Mouse (Mus musculus): ENCODE results near the gene Six5. TPM values are rescaled to one million over a fixed set of nuclear protein-coding genes. Genes with fewer than 3 reads are reported as not detected.

Gene Six5
- total and polyA plus RNA-seq, 3 experiments: 3.0 to 7.7 TPM; not detected in 1

DNA sequence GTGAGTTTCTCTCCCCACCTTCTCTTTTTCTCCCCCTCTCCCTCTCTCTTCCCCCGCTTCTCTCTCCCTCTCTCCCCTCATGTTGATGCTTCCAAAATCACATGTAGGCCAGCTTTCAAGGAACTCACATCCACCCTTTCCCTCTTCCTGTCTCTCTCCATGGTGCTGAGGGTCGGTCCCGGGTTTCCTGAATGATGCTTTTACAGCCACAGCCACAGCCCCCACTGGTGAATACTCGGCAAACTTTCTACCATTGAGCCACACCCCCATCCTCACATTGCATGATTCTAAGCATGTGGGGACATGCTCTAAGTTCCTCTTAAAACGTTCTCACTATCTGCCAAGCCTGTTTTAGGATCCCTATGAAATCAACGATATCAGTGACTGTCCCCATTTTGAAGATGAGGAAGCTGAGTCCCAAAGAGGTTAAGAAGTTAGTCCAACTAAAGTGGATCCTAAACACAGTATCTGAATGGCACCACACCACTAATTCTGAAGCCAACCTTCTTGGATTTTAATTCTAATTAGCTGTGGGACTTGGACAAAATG lies 53.2 kb downstream of the Six5 start (continued):
- TF ChIP-seq JUND (IDR thresholded peaks at IDR 0.05; ENCODE audit: low read depth, low read length): no peak

Other genes with a start within 250 kb of the Six5 start
- gene Pglyrp1, start 223.3 kb upstream of the Six5 start, total RNA-seq (2012; rRNA removed): not detected in 2 replicates
- gene Pglyrp1, start 223.3 kb upstream of the Six5 start, polyA plus RNA-seq (2012; ENCODE audit: insufficient read depth in 1 of 2, insufficient read length in 2 of 2, low read depth in 1 of 2, low replicate concordance in 2 of 2, missing spikeins in 1 of 2): under 1 TPM in 1 of 2 experiments, not detected in 1; 0.33 TPM
- 19.7 TPM in 2 replicates for gene Ccdc61, start 184.2 kb upstream of the Six5 start, total RNA-seq (2012; rRNA removed)
- 10 to 100 TPM in 1 of 2 experiments, not detected in 1; 69.8 TPM for gene Ccdc61, start 184.2 kb upstream of the Six5 start, polyA plus RNA-seq (2012; ENCODE audit: insufficient read depth in 1 of 2, insufficient read length in 2 of 2, low read depth in 1 of 2, low replicate concordance in 2 of 2, missing spikeins in 1 of 2)
- gene Nova2, start 168.7 kb upstream of the Six5 start, total RNA-seq (2012; rRNA removed): 0.03 and 0.04 TPM in 2 replicates
- under 1 TPM in 1 of 2 experiments, not detected in 1; 0.22 TPM for gene Nova2, start 168.7 kb upstream of the Six5 start, polyA plus RNA-seq (2012; ENCODE audit: insufficient read depth in 1 of 2, insufficient read length in 2 of 2, low read depth in 1 of 2, low replicate concordance in 2 of 2, missing spikeins in 1 of 2)
- gene Nanos2, start 107.2 kb upstream of the Six5 start, total RNA-seq (2012; rRNA removed): not detected in 2 replicates
- not detected for gene Nanos2, start 107.2 kb upstream of the Six5 start, polyA plus RNA-seq (2012; ENCODE audit: insufficient read depth in 1 of 2, insufficient read length in 2 of 2, low read depth in 1 of 2, low replicate concordance in 2 of 2, missing spikeins in 1 of 2)
- 0.95 and 1.2 TPM in 2 replicates for gene Mypop, start 103.3 kb upstream of the Six5 start, total RNA-seq (2012; rRNA removed)
- gene Mypop, start 103.3 kb upstream of the Six5 start, polyA plus RNA-seq (2012; ENCODE audit: insufficient read depth in 1 of 2, insufficient read length in 2 of 2, low read depth in 1 of 2, low replicate concordance in 2 of 2, missing spikeins in 1 of 2): 1 to 10 TPM in 1 of 2 experiments, not detected in 1; 6.5 TPM
- gene Irf2bp1, start 90.5 kb upstream of the Six5 start, total RNA-seq (2012; rRNA removed): 27.8 and 33.1 TPM in 2 replicates
- 10 to 100 TPM in 1 of 2 experiments, not detected in 1; 41.1 TPM for gene Irf2bp1, start 90.5 kb upstream of the Six5 start, polyA plus RNA-seq (2012; ENCODE audit: insufficient read depth in 1 of 2, insufficient read length in 2 of 2, low read depth in 1 of 2, low replicate concordance in 2 of 2, missing spikeins in 1 of 2)
- gene Foxa3, start 71.1 kb upstream of the Six5 start, total RNA-seq (2012; rRNA removed): not detected in 2 replicates
- not detected for gene Foxa3, start 71.1 kb upstream of the Six5 start, polyA plus RNA-seq (2012; ENCODE audit: insufficient read depth in 1 of 2, insufficient read length in 2 of 2, low read depth in 1 of 2, low replicate concordance in 2 of 2, missing spikeins in 1 of 2)
- 108 and 122 TPM in 2 replicates for gene Sympk, start 70.2 kb upstream of the Six5 start, total RNA-seq (2012; rRNA removed)
- gene Sympk, start 70.2 kb upstream of the Six5 start, polyA plus RNA-seq (2012; ENCODE audit: insufficient read depth in 1 of 2, insufficient read length in 2 of 2, low read depth in 1 of 2, low replicate concordance in 2 of 2, missing spikeins in 1 of 2): 100 to 1,000 TPM in 1 of 2 experiments, not detected in 1; 226 TPM
- 0.16 and 0.23 TPM in 2 replicates for gene Rsph6a, start 39.9 kb upstream of the Six5 start, total RNA-seq (2012; rRNA removed)
- under 1 TPM in 1 of 2 experiments, not detected in 1; 0.04 TPM for gene Rsph6a, start 39.9 kb upstream of the Six5 start, polyA plus RNA-seq (2012; ENCODE audit: insufficient read depth in 1 of 2, insufficient read length in 2 of 2, low read depth in 1 of 2, low replicate concordance in 2 of 2, missing spikeins in 1 of 2)
- 18.3 and 19.4 TPM in 2 replicates for gene Dmwd, start 18.4 kb upstream of the Six5 start, total RNA-seq (2012; rRNA removed)
- 10 to 100 TPM; 51.5 to 70.3 TPM for gene Dmwd, start 18.4 kb upstream of the Six5 start, polyA plus RNA-seq (2012; ENCODE audit: insufficient read depth in 1 of 2, insufficient read length in 2 of 2, low read depth in 1 of 2, low replicate concordance in 2 of 2, missing spikeins in 1 of 2)
- gene Dmpk, start 10.7 kb upstream of the Six5 start, total RNA-seq (2012; rRNA removed): 4.1 and 5.4 TPM in 2 replicates
- 10 to 100 TPM in 1 of 2 experiments, not detected in 1; 29.3 TPM for gene Dmpk, start 10.7 kb upstream of the Six5 start, polyA plus RNA-seq (2012; ENCODE audit: insufficient read depth in 1 of 2, insufficient read length in 2 of 2, low read depth in 1 of 2, low replicate concordance in 2 of 2, missing spikeins in 1 of 2)
- not detected in 2 replicates for gene Gm4969, start 23.8 kb downstream of the Six5 start, total RNA-seq (2012; rRNA removed)
- gene Gm4969, start 23.8 kb downstream of the Six5 start, polyA plus RNA-seq (2012; ENCODE audit: insufficient read depth in 1 of 2, insufficient read length in 2 of 2, low read depth in 1 of 2, low replicate concordance in 2 of 2, missing spikeins in 1 of 2): not detected
- 11.5 and 13.7 TPM in 2 replicates for gene Fbxo46, start 25.3 kb downstream of the Six5 start, total RNA-seq (2012; rRNA removed)
- 10 to 100 TPM in 1 of 2 experiments, not detected in 1; 10.1 TPM for gene Fbxo46, start 25.3 kb downstream of the Six5 start, polyA plus RNA-seq (2012; ENCODE audit: insufficient read depth in 1 of 2, insufficient read length in 2 of 2, low read depth in 1 of 2, low replicate concordance in 2 of 2, missing spikeins in 1 of 2)
- gene Qpctl, start 54.7 kb downstream of the Six5 start, total RNA-seq (2012; rRNA removed): 3.1 and 3.4 TPM in 2 replicates
- gene Qpctl, start 54.7 kb downstream of the Six5 start, polyA plus RNA-seq (2012; ENCODE audit: insufficient read depth in 1 of 2, insufficient read length in 2 of 2, low read depth in 1 of 2, low replicate concordance in 2 of 2, missing spikeins in 1 of 2): 1 to 10 TPM in 1 of 2 experiments, not detected in 1; 6.5 TPM
- gene Snrpd2, start 55.1 kb downstream of the Six5 start, total RNA-seq (2012; rRNA removed): 333 and 345 TPM in 2 replicates
- gene Snrpd2, start 55.1 kb downstream of the Six5 start, polyA plus RNA-seq (2012; ENCODE audit: insufficient read depth in 1 of 2, insufficient read length in 2 of 2, low read depth in 1 of 2, low replicate concordance in 2 of 2, missing spikeins in 1 of 2): 100 to 1,000 TPM in 1 of 2 experiments, not detected in 1; 234 TPM
- 0.49 and 0.65 TPM in 2 replicates for gene Gipr, start 71.5 kb downstream of the Six5 start, total RNA-seq (2012; rRNA removed)
- gene Gipr, start 71.5 kb downstream of the Six5 start, polyA plus RNA-seq (2012; ENCODE audit: insufficient read depth in 1 of 2, insufficient read length in 2 of 2, low read depth in 1 of 2, low replicate concordance in 2 of 2, missing spikeins in 1 of 2): 1 to 10 TPM in 1 of 2 experiments, not detected in 1; 2.1 TPM
- gene Eml2, start 81.8 kb downstream of the Six5 start, total RNA-seq (2012; rRNA removed): 22.0 and 25.1 TPM in 2 replicates
- gene Eml2, start 81.8 kb downstream of the Six5 start, polyA plus RNA-seq (2012; ENCODE audit: insufficient read depth in 1 of 2, insufficient read length in 2 of 2, low read depth in 1 of 2, low replicate concordance in 2 of 2, missing spikeins in 1 of 2): 10 to 100 TPM in 1 of 2 experiments, not detected in 1; 43.6 TPM
- gene Gpr4, start 117.9 kb downstream of the Six5 start, total RNA-seq (2012; rRNA removed): 0.07 and 0.19 TPM in 2 replicates
- gene Gpr4, start 117.9 kb downstream of the Six5 start, polyA plus RNA-seq (2012; ENCODE audit: insufficient read depth in 1 of 2, insufficient read length in 2 of 2, low read depth in 1 of 2, low replicate concordance in 2 of 2, missing spikeins in 1 of 2): under 1 TPM in 1 of 2 experiments, not detected in 1; 0.15 TPM
- 16.3 and 18.5 TPM in 2 replicates for gene Opa3, start 133.7 kb downstream of the Six5 start, total RNA-seq (2012; rRNA removed)
- gene Opa3, start 133.7 kb downstream of the Six5 start, polyA plus RNA-seq (2012; ENCODE audit: insufficient read depth in 1 of 2, insufficient read length in 2 of 2, low read depth in 1 of 2, low replicate concordance in 2 of 2, missing spikeins in 1 of 2): 10 to 100 TPM; 37.2 to 85.4 TPM
- gene Vasp, start 177.2 kb downstream of the Six5 start, total RNA-seq (2012; rRNA removed): 121 and 130 TPM in 2 replicates
- gene Vasp, start 177.2 kb downstream of the Six5 start, polyA plus RNA-seq (2012; ENCODE audit: insufficient read depth in 1 of 2, insufficient read length in 2 of 2, low read depth in 1 of 2, low replicate concordance in 2 of 2, missing spikeins in 1 of 2): 100 to 1,000 TPM in 1 of 2 experiments, not detected in 1; 185 TPM
- gene Ppm1n, start 185.5 kb downstream of the Six5 start, total RNA-seq (2012; rRNA removed): not detected in 2 replicates
- gene Ppm1n, start 185.5 kb downstream of the Six5 start, polyA plus RNA-seq (2012; ENCODE audit: insufficient read depth in 1 of 2, insufficient read length in 2 of 2, low read depth in 1 of 2, low replicate concordance in 2 of 2, missing spikeins in 1 of 2): not detected
- 0.27 and 0.52 TPM in 2 replicates for gene Rtn2, start 188.0 kb downstream of the Six5 start, total RNA-seq (2012; rRNA removed)
- 1 to 10 TPM in 1 of 2 experiments, not detected in 1; 1.4 TPM for gene Rtn2, start 188.0 kb downstream of the Six5 start, polyA plus RNA-seq (2012; ENCODE audit: insufficient read depth in 1 of 2, insufficient read length in 2 of 2, low read depth in 1 of 2, low replicate concordance in 2 of 2, missing spikeins in 1 of 2)
- gene Fosb, start 215.5 kb downstream of the Six5 start, total RNA-seq (2012; rRNA removed): 0.04 and 0.10 TPM in 2 replicates
- under 1 TPM in 1 of 2 experiments, not detected in 1; 0.49 TPM for gene Fosb, start 215.5 kb downstream of the Six5 start, polyA plus RNA-seq (2012; ENCODE audit: insufficient read depth in 1 of 2, insufficient read length in 2 of 2, low read depth in 1 of 2, low replicate concordance in 2 of 2, missing spikeins in 1 of 2)